Mouse (Mus musculus): ENCODE data around the gene Gm20517. TPM values are rescaled to one million over a fixed set of nuclear protein-coding genes. Genes with fewer than 3 reads are reported as not detected.
"Not testable (repeated sequence)": the region's sequence is repeated elsewhere in the genome, so short reads cannot be mapped to it uniquely, and the experiment has no call there.

The Gm20517 gene
- polyA plus RNA-seq, 1 experiment from 2014 or later = 1.6 TPM

DNA sequence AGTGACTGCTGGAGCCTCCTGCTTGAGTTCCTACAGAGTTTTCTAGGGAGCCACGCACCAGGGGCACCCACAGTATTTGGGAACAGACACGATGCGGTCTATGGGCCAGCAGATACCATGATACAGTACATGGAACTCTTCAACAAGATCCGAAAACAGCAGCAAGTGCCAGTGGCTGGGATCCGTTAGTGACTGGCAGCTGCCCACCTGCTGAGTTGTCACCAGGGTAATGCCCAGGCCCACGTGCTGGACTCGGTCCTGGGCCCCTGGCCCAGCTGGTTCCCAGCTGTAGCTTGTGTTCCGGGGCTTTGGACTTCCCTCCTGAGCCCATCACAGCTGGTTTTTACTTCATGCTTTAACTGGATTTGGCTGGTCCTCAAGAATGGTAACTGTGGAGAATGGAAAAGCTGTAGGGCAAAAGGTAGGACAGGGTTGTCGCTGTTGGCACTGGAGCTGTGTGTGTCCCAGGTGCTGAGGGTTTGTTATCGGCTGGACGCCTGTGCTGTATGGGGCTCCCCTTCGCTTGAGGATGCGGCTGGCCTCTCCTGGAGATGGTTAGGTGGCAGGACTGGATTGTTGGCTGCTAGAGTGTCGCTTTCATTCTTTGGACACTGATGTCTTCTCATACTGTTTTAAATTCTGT is 11.6 kb downstream of the Gm20517 start:
- H3K4me2 ChIP-seq (replicated peaks; ENCODE audit: low read depth, low read length) = no peak overlapping the region
- peaks cover 51% of the 10 kb centered on the region for H3K36me3 ChIP-seq (ENCODE audit: insufficient read depth, low read length)
- no peak overlapping the region for H3K27ac ChIP-seq (ENCODE audit: low read length)
- H3K27me3 ChIP-seq (ENCODE audit: insufficient read depth, low read length) = no peaks in the 10 kb centered on the region
- no peaks in the 10 kb centered on the region for H3K9me3 ChIP-seq (ENCODE audit: low read length)
- H3K4me3 ChIP-seq (ENCODE audit: low read length) = no peak overlapping the region
- peaks cover 4% of the 10 kb centered on the region for H3K4me1 ChIP-seq (ENCODE audit: insufficient read depth, low read length)
- no peak overlapping the region for H3K9ac ChIP-seq (replicated peaks; ENCODE audit: low read length)
- no peak for ATAC-seq (ENCODE audit: low FRiP score, low TSS enrichment)
- 97% methylated on average over 14 of the region's 14 CpGs for WGBS

DNA sequence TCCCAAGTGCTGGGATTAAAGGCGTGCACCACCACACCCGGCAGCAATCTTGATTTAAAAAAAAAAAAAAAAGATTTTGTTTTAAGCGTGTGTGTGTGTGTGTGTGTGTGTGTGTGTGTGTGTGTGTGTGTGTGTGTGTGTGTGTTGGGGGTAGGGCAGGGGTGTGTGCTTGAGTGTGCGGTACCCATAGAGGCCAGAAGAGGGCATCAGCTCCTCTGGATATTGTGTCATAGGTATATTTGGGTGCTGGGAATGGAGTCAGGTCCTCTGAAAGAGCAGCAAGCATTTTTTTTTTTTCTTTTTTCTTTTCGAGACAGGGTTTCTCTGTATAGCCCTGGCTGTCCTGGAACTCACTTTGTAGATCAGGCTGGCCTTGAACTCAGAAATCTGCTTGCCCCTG is 13.2 kb downstream of the Gm20517 start:
- H3K27me3 ChIP-seq (ENCODE audit: insufficient read depth, low read length); ATAC-seq (ENCODE audit: low FRiP score, low TSS enrichment); H3K9ac ChIP-seq (replicated peaks; ENCODE audit: low read length); H3K4me2 ChIP-seq (replicated peaks; ENCODE audit: low read depth, low read length); H3K4me3 ChIP-seq (ENCODE audit: low read length); H3K27ac ChIP-seq (ENCODE audit: low read length); H3K9me3 ChIP-seq (ENCODE audit: low read length): not testable (repeated sequence)
- Histone ChIP-seq H3K4me1 (ENCODE audit: insufficient read depth, low read length) (peaks cover 11% of the 10 kb centered on the region), H3K36me3 (ENCODE audit: insufficient read depth, low read length) (peaks cover 42% of the 10 kb centered on the region)
- WGBS = 92% methylated on average over 5 of the region's 5 CpGs

DNA sequence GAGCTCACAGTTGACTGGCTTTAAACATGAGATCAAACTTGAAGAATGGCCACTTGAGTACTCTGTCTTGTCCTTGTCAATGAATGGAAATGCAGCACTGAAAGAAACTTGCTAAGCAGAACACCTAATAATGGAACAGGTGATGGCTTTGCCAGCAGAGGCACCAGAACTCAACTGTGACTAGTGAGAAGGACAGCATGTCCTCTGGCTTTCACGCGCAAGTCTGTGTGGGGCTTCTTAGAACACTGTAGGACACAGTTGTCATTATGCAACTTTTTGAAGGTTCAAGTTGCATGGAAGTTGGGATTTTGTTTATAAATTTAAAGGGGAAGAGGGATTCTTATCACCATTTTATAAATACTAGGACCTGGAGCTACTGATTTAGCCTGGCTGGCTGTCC is 13.7 kb downstream of the Gm20517 start:
- Histone ChIP-seq H3K4me2 (replicated peaks; ENCODE audit: low read depth, low read length) (no peak overlapping the region), H3K4me3 (ENCODE audit: low read length) (no peak overlapping the region), H3K27ac (ENCODE audit: low read length) (no peak overlapping the region), H3K9ac (replicated peaks; ENCODE audit: low read length) (no peak overlapping the region), H3K36me3 (ENCODE audit: insufficient read depth, low read length) (peaks cover 37% of the 10 kb centered on the region), H3K9me3 (ENCODE audit: low read length) (no peaks in the 10 kb centered on the region), H3K4me1 (ENCODE audit: insufficient read depth, low read length) (peaks cover 11% of the 10 kb centered on the region), H3K27me3 (ENCODE audit: insufficient read depth, low read length) (no peaks in the 10 kb centered on the region)
- no peak for ATAC-seq (ENCODE audit: low FRiP score, low TSS enrichment)
- 98% methylated on average over 2 of the region's 2 CpGs for WGBS

DNA sequence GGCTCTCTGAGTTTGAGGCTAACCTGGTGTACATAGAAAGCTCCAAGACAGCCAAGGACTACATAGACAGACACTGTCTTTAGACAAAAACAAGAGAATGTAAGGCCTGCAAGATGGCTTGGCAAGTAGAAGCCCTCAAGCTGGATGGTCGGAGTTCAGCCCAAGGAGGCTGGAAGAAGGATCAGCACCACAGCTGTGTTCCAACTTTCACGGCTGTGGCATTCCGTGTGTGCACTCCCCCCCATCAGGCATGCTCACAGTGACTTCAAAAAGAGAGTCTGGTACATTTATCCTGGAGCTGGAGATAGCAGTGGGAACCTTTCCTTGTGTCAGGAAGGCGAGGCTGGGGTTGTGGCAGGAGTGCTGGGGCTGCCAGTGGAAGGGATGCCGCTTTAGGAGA is 14.6 kb downstream of the Gm20517 start:
- 87% methylated on average over 5 of the region's 5 CpGs for WGBS
- Histone ChIP-seq H3K4me1 (ENCODE audit: insufficient read depth, low read length) (peaks cover 20% of the 10 kb centered on the region), H3K27me3 (ENCODE audit: insufficient read depth, low read length) (no peaks in the 10 kb centered on the region), H3K9me3 (ENCODE audit: low read length) (no peaks in the 10 kb centered on the region), H3K27ac (ENCODE audit: low read length) (no peak overlapping the region), H3K4me3 (ENCODE audit: low read length) (no peak overlapping the region), H3K9ac (replicated peaks; ENCODE audit: low read length) (no peak overlapping the region), H3K4me2 (replicated peaks; ENCODE audit: low read depth, low read length) (no peak overlapping the region), H3K36me3 (ENCODE audit: insufficient read depth, low read length) (peaks cover 34% of the 10 kb centered on the region)
- no peak for ATAC-seq (ENCODE audit: low FRiP score, low TSS enrichment)

DNA sequence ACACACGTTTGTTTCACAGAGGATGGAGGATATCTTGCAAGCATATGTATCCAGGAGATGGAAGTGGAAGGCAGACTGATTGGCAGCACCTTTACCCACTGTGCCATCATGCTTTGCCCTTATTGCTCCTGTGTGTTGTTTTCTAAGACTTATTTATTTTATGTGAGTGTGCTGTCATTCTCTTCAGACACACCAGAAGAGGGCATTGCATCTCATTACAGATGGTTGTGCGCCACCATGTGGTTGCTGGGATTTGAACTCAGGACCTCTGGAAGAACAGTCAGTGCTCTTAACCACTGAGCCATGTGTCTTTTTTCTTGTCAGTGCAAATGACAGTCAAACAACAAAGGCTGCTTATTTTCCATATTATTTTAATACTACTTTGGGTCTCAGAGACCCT is 16.4 kb downstream of the Gm20517 start:
- 78% methylated on average over 2 of the region's 2 CpGs for WGBS

DNA sequence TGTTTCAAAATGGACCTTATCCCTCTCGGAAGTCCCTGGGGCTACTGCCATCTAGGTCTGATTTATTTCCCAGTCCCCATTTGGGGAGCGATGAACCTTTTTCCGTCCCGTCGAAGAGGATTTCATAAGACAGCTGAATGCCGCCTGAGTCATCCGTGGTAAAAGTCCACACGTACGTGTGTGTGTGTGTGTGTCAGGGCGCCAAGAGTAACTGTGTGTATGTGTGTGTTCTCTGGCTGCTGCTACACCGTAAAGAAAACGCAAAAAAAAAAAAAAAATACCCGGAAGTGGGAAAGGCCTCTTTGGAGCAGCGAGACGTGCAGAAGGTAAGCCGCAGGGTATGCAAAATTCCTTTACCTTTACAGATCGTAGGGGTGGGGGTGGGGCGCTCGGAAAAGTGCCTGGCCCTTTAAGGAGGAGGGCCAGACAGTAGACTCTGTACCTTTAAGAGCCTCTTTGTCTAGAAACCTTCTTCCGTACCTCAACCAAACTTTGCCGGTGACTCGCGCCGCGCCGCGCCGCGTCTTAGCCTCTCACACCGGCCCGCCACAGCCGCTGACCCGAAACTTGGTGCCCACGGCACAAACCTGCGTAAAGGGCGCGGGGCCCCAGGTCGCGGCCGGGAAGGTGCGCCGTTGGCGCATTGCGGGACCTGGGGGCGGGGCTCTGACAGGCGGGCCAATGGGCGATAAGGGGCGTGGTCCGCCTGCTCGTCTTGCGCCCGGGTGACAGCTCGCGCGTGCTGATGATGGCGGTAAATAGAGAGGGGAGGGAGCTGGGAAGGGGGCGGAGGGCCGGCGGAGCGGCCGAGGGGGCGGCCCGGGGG is 17.7 kb downstream of the Gm20517 start:
- peaks cover 25% of the 10 kb centered on the region for H3K4me1 ChIP-seq (ENCODE audit: insufficient read depth, low read length)
- H3K36me3 ChIP-seq (ENCODE audit: insufficient read depth, low read length) = peaks cover 8% of the 10 kb centered on the region
- ATAC-seq (ENCODE audit: low FRiP score, low TSS enrichment) = peak; percentile 93
- H3K9ac ChIP-seq (replicated peaks; ENCODE audit: low read length) = peak overlapping the region; percentile 80
- H3K4me3 ChIP-seq (ENCODE audit: low read length) = peak overlapping the region; percentile 75
- H3K9me3 ChIP-seq (ENCODE audit: low read length) = no peaks in the 10 kb centered on the region
- H3K27ac ChIP-seq (ENCODE audit: low read length) = peak overlapping the region; percentile 88
- no peaks in the 10 kb centered on the region for H3K27me3 ChIP-seq (ENCODE audit: insufficient read depth, low read length)
- peak overlapping the region; percentile 98 for H3K4me2 ChIP-seq (replicated peaks; ENCODE audit: low read depth, low read length)
- under 1% methylated on average over 61 of the region's 63 CpGs for WGBS

More for the DNA sequence above, 16.4 kb downstream of the Gm20517 start:
- no peaks in the 10 kb centered on the region for H3K9me3 ChIP-seq (ENCODE audit: low read length)
- peaks cover 20% of the 10 kb centered on the region for H3K36me3 ChIP-seq (ENCODE audit: insufficient read depth, low read length)
- peak overlapping the region; percentile 80; the same call in 1 of the 2 replicates for H3K9ac ChIP-seq (replicated peaks; ENCODE audit: low read length)
- no peak for ATAC-seq (ENCODE audit: low FRiP score, low TSS enrichment)
- peaks cover 25% of the 10 kb centered on the region for H3K4me1 ChIP-seq (ENCODE audit: insufficient read depth, low read length)
- H3K4me3 ChIP-seq (ENCODE audit: low read length) = no peak overlapping the region
- H3K27ac ChIP-seq (ENCODE audit: low read length) = no peak overlapping the region
- H3K27me3 ChIP-seq (ENCODE audit: insufficient read depth, low read length) = no peaks in the 10 kb centered on the region
- peak overlapping the region; percentile 98; the same call in 1 of the 2 replicates for H3K4me2 ChIP-seq (replicated peaks; ENCODE audit: low read depth, low read length)

DNA sequence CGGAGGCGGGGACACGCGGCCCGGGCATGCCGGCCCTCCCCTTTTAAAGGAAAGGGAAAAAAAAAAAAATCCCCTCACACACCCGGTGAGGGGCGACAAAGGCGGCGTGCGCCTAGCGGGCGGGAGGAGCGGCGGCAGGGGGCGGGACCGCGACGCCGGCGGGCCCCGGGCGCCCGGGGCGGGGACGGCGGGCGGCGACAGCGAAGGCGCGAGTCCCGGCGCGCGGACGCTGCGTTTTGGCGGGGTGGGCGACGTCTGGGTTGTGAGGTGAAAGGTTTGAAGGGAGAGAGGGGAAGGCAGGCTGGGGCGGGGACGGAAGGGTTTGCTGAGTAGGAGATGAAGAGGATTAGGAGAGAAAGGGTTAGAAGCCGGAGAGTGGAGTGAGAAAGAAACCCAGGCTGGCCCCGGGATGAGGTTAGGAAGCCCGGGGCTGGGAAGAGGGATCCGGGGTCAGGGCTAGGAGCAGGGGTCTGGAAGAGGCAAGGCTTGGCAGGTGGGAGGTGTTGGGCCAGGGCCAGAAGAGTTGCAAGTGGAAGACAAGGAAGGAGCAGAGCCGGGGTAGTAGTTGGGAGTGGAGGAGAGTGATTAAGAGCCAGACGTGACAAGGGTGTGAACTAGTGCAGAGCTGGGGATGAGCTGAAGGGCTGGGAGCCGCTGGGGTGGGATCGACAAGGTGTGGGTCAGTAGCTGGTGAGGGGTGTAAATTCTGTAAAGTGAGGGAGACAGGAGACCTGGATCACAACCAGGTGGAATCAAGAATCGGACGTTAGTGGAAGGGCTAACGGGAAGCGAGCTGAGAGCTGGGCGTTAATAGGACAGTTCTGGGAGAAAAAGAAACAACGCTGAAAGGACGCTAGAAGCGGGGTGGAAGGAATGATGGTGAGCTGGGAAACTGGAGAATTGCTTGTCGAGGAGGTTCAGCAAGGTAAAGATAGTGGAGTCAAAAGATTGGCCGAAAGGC is 18.6 kb downstream of the Gm20517 start:
- Histone ChIP-seq H3K36me3 (ENCODE audit: insufficient read depth, low read length) (no peaks in the 10 kb centered on the region), H3K27ac (ENCODE audit: low read length) (peak overlapping the region; percentile 78), H3K27me3 (ENCODE audit: insufficient read depth, low read length) (no peaks in the 10 kb centered on the region), H3K4me3 (ENCODE audit: low read length) (peak overlapping the region; percentile 75), H3K9ac (replicated peaks; ENCODE audit: low read length) (peak overlapping the region; percentile 80), H3K9me3 (ENCODE audit: low read length) (no peaks in the 10 kb centered on the region), H3K4me2 (replicated peaks; ENCODE audit: low read depth, low read length) (peak overlapping the region; percentile 98), H3K4me1 (ENCODE audit: insufficient read depth, low read length) (peaks cover 29% of the 10 kb centered on the region)
- ATAC-seq (ENCODE audit: low FRiP score, low TSS enrichment) = peak; percentile 55
- 1% methylated on average over 57 of the region's 61 CpGs for WGBS

DNA sequence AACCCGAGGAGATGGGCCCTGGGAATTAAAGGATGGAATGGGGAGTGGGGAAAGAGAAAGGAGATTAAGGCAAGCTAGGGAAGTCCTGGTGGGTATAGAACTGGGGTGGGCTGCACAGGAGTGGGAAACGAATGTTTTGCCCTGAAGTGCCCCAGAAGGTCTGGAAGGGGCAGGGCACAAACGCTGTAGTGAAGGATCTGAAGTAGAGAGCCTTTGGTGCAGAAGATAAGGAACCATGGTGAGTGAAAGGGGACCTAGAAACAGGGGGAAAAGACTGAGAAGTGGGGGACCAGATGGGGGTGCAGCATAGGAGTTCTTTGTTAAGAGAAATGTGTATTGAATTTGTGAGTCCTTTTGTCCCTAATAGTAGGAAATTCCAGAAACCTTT is 19.3 kb downstream of the Gm20517 start, which contains the start of gene Usp49:
Usp49 (plus strand) TSS at position 13 of the 388 bp plus-strand sequence.
- Histone ChIP-seq H3K4me1 (ENCODE audit: insufficient read depth, low read length) (peaks cover 29% of the 10 kb centered on the region), H3K9ac (replicated peaks; ENCODE audit: low read length) (peak within 1 kb of the TSS; percentile 80), H3K9me3 (ENCODE audit: low read length) (no peaks in the 10 kb centered on the region), H3K4me2 (replicated peaks; ENCODE audit: low read depth, low read length) (peak within 1 kb of the TSS; percentile 98), H3K36me3 (ENCODE audit: insufficient read depth, low read length) (no peaks in the 10 kb centered on the region), H3K27me3 (ENCODE audit: insufficient read depth, low read length) (no peaks in the 10 kb centered on the region), H3K4me3 (ENCODE audit: low read length) (peak within 1 kb of the TSS; percentile 75), H3K27ac (ENCODE audit: low read length) (peak within 1 kb of the TSS; percentile 78)
- no peak for ATAC-seq (ENCODE audit: low FRiP score, low TSS enrichment)
- 2% methylated on average over 3 of the region's 3 CpGs for WGBS

DNA sequence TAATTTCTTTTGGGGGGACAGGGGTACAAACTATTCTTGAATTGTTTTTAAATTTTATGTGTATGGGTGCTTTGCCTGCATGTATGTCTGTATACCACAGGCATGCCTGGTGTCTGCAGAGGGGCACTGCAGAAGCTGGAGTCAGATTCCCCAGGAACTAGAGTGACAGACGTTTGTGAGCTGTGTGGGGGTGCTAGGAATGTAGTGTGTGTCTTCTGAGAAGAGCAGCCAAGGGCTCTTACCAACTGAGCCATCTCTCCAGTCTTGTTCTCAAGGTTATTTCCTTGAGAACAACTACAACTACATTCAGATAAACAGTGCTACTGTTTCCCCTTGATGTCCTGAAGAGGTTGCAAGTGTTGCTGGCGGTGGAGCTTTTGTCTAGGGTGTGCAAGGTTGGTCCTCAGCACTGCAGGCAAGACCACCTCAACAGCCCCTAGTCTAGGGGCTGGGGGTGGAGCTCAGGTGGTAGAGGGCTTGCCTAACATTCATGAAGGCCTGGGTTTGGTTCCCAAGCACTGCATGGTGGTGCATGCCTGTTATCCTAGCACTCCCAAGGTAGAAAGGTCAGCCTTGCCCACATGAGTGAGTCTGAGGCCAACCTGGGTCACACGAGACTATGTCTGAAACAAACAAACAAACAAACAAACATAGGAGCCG is 20.9 kb downstream of the Gm20517 start:
- no peaks in the 10 kb centered on the region for H3K9me3 ChIP-seq (ENCODE audit: low read length)
- no peaks in the 10 kb centered on the region for H3K27me3 ChIP-seq (ENCODE audit: insufficient read depth, low read length)
- no peak overlapping the region for H3K9ac ChIP-seq (replicated peaks; ENCODE audit: low read length)
- H3K27ac ChIP-seq (ENCODE audit: low read length) = no peak overlapping the region
- no peaks in the 10 kb centered on the region for H3K36me3 ChIP-seq (ENCODE audit: insufficient read depth, low read length)
- H3K4me2 ChIP-seq (replicated peaks; ENCODE audit: low read depth, low read length) = no peak overlapping the region
- ATAC-seq (ENCODE audit: low FRiP score, low TSS enrichment) = no peak
- 60% methylated on average over 4 of the region's 4 CpGs for WGBS
- no peak overlapping the region for H3K4me3 ChIP-seq (ENCODE audit: low read length)
- peaks cover 29% of the 10 kb centered on the region for H3K4me1 ChIP-seq (ENCODE audit: insufficient read depth, low read length)
